In genomic region chr15:8728861-8729260, GRCm38 (mm10) we compare ENCODE assay signal across 17 mouse cellular contexts. TPM values are rescaled to one million over a fixed set of nuclear protein-coding genes. Genes with fewer than 3 reads are reported as not detected.
"Had no signal": no experiment of that assay in that cellular context is flagged by ENCODE, and none has a peak within 500 bp of the region (broad histone marks: within the 10 kb centered on the region; RNA-seq: fewer than 3 reads in every experiment).

No protein-coding gene starts in this region.

- H3K4me3 ChIP-seq: neural tube, embryonic 12.5 days; neural tube, embryonic 13.5 days; neural tube, embryonic 15.5 days; stomach, embryonic 15.5 days had no signal

- H3K9ac ChIP-seq: neural tube, embryonic 12.5 days; neural tube, embryonic 13.5 days; neural tube, embryonic 15.5 days; stomach, embryonic 15.5 days had no signal

- H3K4me1 ChIP-seq: neural tube, embryonic 13.5 days; stomach, embryonic 15.5 days had no signal

- DNase-seq: right cerebral cortex, adult 18-20 months; right cerebral cortex, postnatal 14 days; right cerebral cortex, postnatal 25 days; right cerebral cortex, postnatal 4 days; spleen, adult 18-20 months; thymus, adult 18-20 months; thymus, adult 2 months; thymus, postnatal 14 days; thymus, postnatal 25 days; thymus, postnatal 36 days; thymus, postnatal 4 days had no signal

- H3K36me3 ChIP-seq: neural tube, embryonic 12.5 days; neural tube, embryonic 13.5 days; neural tube, embryonic 15.5 days; stomach, embryonic 15.5 days had no signal

- H3K4me2 ChIP-seq: neural tube, embryonic 12.5 days; neural tube, embryonic 13.5 days; neural tube, embryonic 15.5 days; stomach, embryonic 15.5 days had no signal

- H3K27me3 ChIP-seq: neural tube, embryonic 12.5 days; neural tube, embryonic 13.5 days; neural tube, embryonic 15.5 days; stomach, embryonic 15.5 days had no signal

- H3K27ac ChIP-seq: neural tube, embryonic 12.5 days; neural tube, embryonic 13.5 days; neural tube, embryonic 15.5 days; stomach, embryonic 15.5 days; stomach, postnatal 0 days had no signal

- H3K9me3 ChIP-seq: neural tube, embryonic 12.5 days; neural tube, embryonic 15.5 days; stomach, embryonic 15.5 days had no signal

RNA-seq across cellular contexts. Expression of gene Slc1a3, which starts 18.3 kb away (rescaled TPM):
- total RNA-seq: neutrophil, adult 5-6 weeks had no signal
